Mouse (Mus musculus): ENCODE results near the gene Baiap2.

DNA sequence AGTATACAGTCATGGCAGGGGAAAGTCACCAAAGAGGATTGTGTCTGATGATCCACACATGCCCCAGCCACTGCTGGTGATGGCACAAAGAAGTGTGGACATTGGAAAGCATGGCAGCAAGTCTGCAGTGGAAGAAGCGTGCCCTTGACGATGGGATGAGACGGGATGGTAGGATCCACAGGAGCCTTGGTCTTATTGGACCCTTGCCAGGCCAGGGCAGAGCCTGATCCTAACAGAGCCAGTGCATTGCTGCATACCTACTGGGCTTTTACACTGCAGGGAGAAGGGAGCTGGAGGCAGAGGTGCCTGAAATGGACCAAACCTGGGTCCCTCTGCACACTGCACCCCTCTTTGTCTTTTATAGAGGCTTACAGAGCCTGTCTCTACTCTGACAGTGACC is 8.0 kb downstream of the Baiap2 start:
- TF ChIP-seq CTCF (IDR thresholded peaks at IDR 0.05) (no peak), POLR2A (IDR thresholded peaks at IDR 0.05; ENCODE audit: insufficient read depth, low read depth, low read length) (no peak)

Measured in heart, adult 2 months (tissue).